8 mouse cellular contexts compared by ENCODE assay signal in the genomic region with DNA sequence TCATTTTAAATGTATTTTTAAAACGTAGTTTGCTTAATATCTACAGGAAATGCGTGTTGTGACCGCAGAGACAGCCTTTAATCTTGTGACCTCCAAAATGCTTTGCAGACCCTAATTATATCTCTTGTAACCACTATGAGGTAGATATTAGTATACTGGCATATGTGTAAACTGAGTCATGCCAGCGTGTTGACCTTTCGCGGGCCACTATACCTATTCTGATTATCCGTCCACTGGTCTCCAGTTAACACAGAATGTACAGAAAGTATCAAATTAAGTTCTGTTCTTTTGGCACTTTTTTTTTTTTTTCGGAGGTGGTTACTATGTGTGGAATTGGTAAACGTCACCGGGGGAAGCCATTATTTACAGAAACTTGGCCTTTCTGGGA. TPM values are rescaled to one million over a fixed set of nuclear protein-coding genes. Genes with fewer than 3 reads are reported as not detected.
DNase-seq lines count a peak whose midpoint lies in the region; ATAC-seq lines count a peak whose summit lies in the region.

No protein-coding gene starts in this region.

- no peaks in the 10 kb centered on the region for H3K36me3 ChIP-seq in forebrain, embryonic 16.5 days (ENCODE audit: control insufficient read depth, insufficient read depth)
- H3K36me3 ChIP-seq in liver, embryonic 16.5 days (ENCODE audit: control insufficient read depth, insufficient read depth): no peaks in the 10 kb centered on the region

- no peaks in the 10 kb centered on the region for H3K9me3 ChIP-seq in forebrain, embryonic 16.5 days (ENCODE audit: control insufficient read depth, low read length)
- H3K9me3 ChIP-seq in liver, embryonic 16.5 days (replicated peaks; ENCODE audit: control insufficient read depth, low read length): no peaks in the 10 kb centered on the region

- H3K27me3 ChIP-seq in forebrain, embryonic 16.5 days (replicated peaks; ENCODE audit: control insufficient read depth, insufficient read depth, low read length): no peaks in the 10 kb centered on the region
- no peaks in the 10 kb centered on the region for H3K27me3 ChIP-seq in liver, embryonic 16.5 days (ENCODE audit: control insufficient read depth, insufficient read depth, low read depth, low read length)

- no peak overlapping the region for H3K27ac ChIP-seq in forebrain, embryonic 16.5 days (ENCODE audit: low read length)
- H3K27ac ChIP-seq in liver, embryonic 16.5 days (ENCODE audit: low read length): peak overlapping the region; percentile 87

- H3K4me1 ChIP-seq in forebrain, embryonic 16.5 days (replicated peaks; ENCODE audit: control insufficient read depth, insufficient read depth, low read length): peaks cover 15% of the 10 kb centered on the region
- H3K4me1 ChIP-seq in liver, embryonic 16.5 days (ENCODE audit: control insufficient read depth, low read depth, low read length): peaks cover 28% of the 10 kb centered on the region

- H3K9ac ChIP-seq in forebrain, embryonic 16.5 days (replicated peaks; ENCODE audit: low read depth, low read length): peak overlapping the region; percentile 84
- peak overlapping the region; percentile 96 for H3K9ac ChIP-seq in liver, embryonic 16.5 days (ENCODE audit: low read depth, low read length)

- DNase-seq in cerebellum, adult 9-10 months: peak; percentile 18
- no peak for DNase-seq in cerebellum, adult 11 months
- DNase-seq in right cerebral cortex, postnatal 4 days: no peak
- no peak for DNase-seq in adrenal gland, postnatal 36 days
- no peak for DNase-seq in cerebellum, adult 11-12 months

- ATAC-seq in CD4-positive, CD25-positive, alpha-beta regulatory T cell, adult 4 months: peak; percentile 20
- ATAC-seq in forebrain, embryonic 16.5 days: no peak
- ATAC-seq in liver, embryonic 16.5 days (ENCODE audit: low read depth): no peak

- H3K4me3 ChIP-seq in forebrain, embryonic 16.5 days (replicated peaks; ENCODE audit: low read length): peak overlapping the region; percentile 64
- peak overlapping the region; percentile 93 for H3K4me3 ChIP-seq in liver, embryonic 16.5 days (ENCODE audit: low read depth, low read length)

- WGBS in forebrain, embryonic 16.5 days: 21% methylated on average over 10 of the region's 10 CpGs
- 6% methylated on average over 10 of the region's 10 CpGs for WGBS in liver, embryonic 16.5 days (ENCODE audit: insufficient replicate concordance)

- peak overlapping the region; percentile 85 for H3K4me2 ChIP-seq in forebrain, embryonic 16.5 days (ENCODE audit: low read length)
- peak overlapping the region; percentile 88 for H3K4me2 ChIP-seq in liver, embryonic 16.5 days (ENCODE audit: low read depth, low read length)

RNA-seq across cellular contexts. Expression of a gene that starts 0.9 kb away (rescaled TPM):
- polyA plus RNA-seq in CD4-positive, CD25-positive, alpha-beta regulatory T cell, adult 4 months (2017; shearing (Covaris generic)): 10 to 100 TPM; 54.6 to 59.0 TPM
- polyA plus RNA-seq in forebrain, embryonic 16.5 days (2015; fragmentation: Nextera tagmentation; extraction: Ambion mirVana): 85.1 and 88.0 TPM in 2 replicates
- 46.1 and 47.4 TPM in 2 replicates for polyA plus RNA-seq in liver, embryonic 16.5 days (2015; fragmentation: Nextera tagmentation; extraction: Ambion mirVana)
- 10 to 100 TPM; 65.0 to 65.6 TPM for total RNA-seq in adrenal gland, postnatal 36 days (2021)
